Mouse (Mus musculus) cerebellum, adult 8-10 months (tissue): Measurements from ENCODE around the gene Rnase2b.
"Not testable (repeated sequence)": the region's sequence is repeated elsewhere in the genome, so short reads cannot be mapped to it uniquely, and the experiment has no call there.

ENCODE experiments used
- DNase-seq: peaks from one replicate; pipeline ENCODE4 v3.0.0; 2022

The Rnase2b gene

GRCm38 (mm10) chr14:51161976-51162375, at the start of gene Rnase2b:
Rnase2b (plus strand) TSS chr14:51162260.
- not testable (repeated sequence) for DNase-seq

GRCm38 (mm10) chr14:51113476-51113875, 48.6 kb upstream of the Rnase2b start:
- DNase-seq, result no peak

- DNase-seq, result no peak
Measured at GRCm38 (mm10) chr14:51113916-51114560, 48.0 kb upstream of the Rnase2b start, which contains the start of gene Eddm3b. Eddm3b (plus strand) TSS chr14:51114426.

GRCm38 (mm10) chr14:51125684-51126083, 36.4 kb upstream of the Rnase2b start:
- no peak for DNase-seq

- DNase-seq, result no peak
Measured at GRCm38 (mm10) chr14:51127648-51128258, 34.3 kb upstream of the Rnase2b start.

GRCm38 (mm10) chr14:51128775-51129623, 33.1 kb upstream of the Rnase2b start:
- no peak for DNase-seq

GRCm38 (mm10) chr14:51129624-51129975, 32.5 kb upstream of the Rnase2b start:
- DNase-seq, result no peak

- DNase-seq, result no peak
Measured at GRCm38 (mm10) chr14:51130315-51130940, 31.6 kb upstream of the Rnase2b start.

- DNase-seq, result no peak
Measured at GRCm38 (mm10) chr14:51131086-51131815, 30.8 kb upstream of the Rnase2b start.

GRCm38 (mm10) chr14:51132372-51132771, 29.7 kb upstream of the Rnase2b start:
- no peak for DNase-seq

GRCm38 (mm10) chr14:51140342-51140741, 21.7 kb upstream of the Rnase2b start:
- no peak for DNase-seq

- no peak for DNase-seq
Measured at GRCm38 (mm10) chr14:51142119-51142518, 19.9 kb upstream of the Rnase2b start.

GRCm38 (mm10) chr14:51142568-51142967, 19.5 kb upstream of the Rnase2b start:
- no peak for DNase-seq

GRCm38 (mm10) chr14:51143287-51143686, 18.8 kb upstream of the Rnase2b start:
- DNase-seq, result no peak

GRCm38 (mm10) chr14:51143937-51144336, 18.1 kb upstream of the Rnase2b start:
- no peak for DNase-seq

GRCm38 (mm10) chr14:51144451-51144850, 17.6 kb upstream of the Rnase2b start:
- DNase-seq, result no peak

- no peak for DNase-seq
Measured at GRCm38 (mm10) chr14:51145521-51145920, 16.5 kb upstream of the Rnase2b start.

GRCm38 (mm10) chr14:51146685-51147084, 15.4 kb upstream of the Rnase2b start, which contains the start of gene Rnase1:
Rnase1 (minus strand) TSS chr14:51146785.
- DNase-seq, result no peak

- no peak for DNase-seq
Measured at GRCm38 (mm10) chr14:51148006-51148405, 14.1 kb upstream of the Rnase2b start.

- DNase-seq, result no peak
Measured at GRCm38 (mm10) chr14:51149164-51149563, 12.9 kb upstream of the Rnase2b start.

- DNase-seq, result no peak
Measured at GRCm38 (mm10) chr14:51150206-51150831, 11.7 kb upstream of the Rnase2b start.
